Mouse (Mus musculus) heart, adult 8-10 months (tissue): Measurements from ENCODE around the gene Tgfbrap1. TPM values are rescaled to one million over a fixed set of nuclear protein-coding genes. Genes with fewer than 3 reads are reported as not detected.
"Not testable (repeated sequence)": the region's sequence is repeated elsewhere in the genome, so short reads cannot be mapped to it uniquely, and the experiment has no call there.

Experiments
- DNase-seq: peaks from one replicate; pipeline ENCODE4 v3.0.0; 2022; ENCODE audit warnings: low spot score
- total RNA-seq, 4 experiments: library from RNA; stranded (reverse); gene quantifications; 2 replicates each; pipeline ENCODE4 v1.2.4; 2022

Tgfbrap1 gene
- total RNA-seq: 10 to 100 TPM; 12.9 to 14.9 (median 13.8) TPM

- DNase-seq: peak; percentile 91
These were observed at the start of gene Tgfbrap1, which contains the start of gene AI597479 for GRCm38 (mm10) chr1:43098031-43098984. Tgfbrap1 (minus strand) TSS chr1:43098637. AI597479 (plus strand) TSS chr1:43098710.

- DNase-seq: no peak
These were observed 49.0 kb upstream of the Tgfbrap1 start for GRCm38 (mm10) chr1:43147474-43147873.

- no peak for DNase-seq
These were observed 47.0 kb upstream of the Tgfbrap1 start for GRCm38 (mm10) chr1:43145388-43145787.

DNA sequence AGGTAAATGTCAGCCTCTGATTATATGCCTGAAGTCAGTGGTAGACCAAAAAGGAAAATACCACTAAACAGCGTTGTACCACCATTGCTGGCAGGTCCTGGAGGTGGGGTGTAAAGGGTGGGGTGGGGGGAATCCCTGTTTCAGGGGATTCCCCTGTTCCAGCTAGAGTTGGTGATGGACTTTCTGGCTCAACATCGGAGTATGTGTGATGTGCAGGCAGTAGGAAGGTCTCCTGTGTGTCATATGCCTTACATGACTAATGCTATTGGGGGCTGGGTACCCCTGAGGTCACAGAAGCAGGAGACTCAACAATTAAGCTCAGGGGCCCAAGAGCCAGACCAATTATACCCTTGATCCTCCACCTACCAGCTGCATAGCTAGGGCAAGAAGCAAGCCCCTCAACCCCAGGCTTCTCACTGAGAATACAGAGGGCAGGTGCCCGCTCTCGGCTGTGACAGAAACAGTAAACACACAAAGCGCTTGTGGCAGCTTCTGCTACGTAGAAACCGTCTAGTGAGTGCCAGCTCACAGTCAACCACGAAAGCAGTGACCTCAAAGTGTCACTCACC is 46.0 kb upstream of the Tgfbrap1 start:
- no peak for DNase-seq

- no peak for DNase-seq
These were observed 45.4 kb upstream of the Tgfbrap1 start for GRCm38 (mm10) chr1:43143791-43144190.

- no peak for DNase-seq
These were observed 44.8 kb upstream of the Tgfbrap1 start for GRCm38 (mm10) chr1:43143284-43143683.

- DNase-seq: no peak
These were observed 44.4 kb upstream of the Tgfbrap1 start for GRCm38 (mm10) chr1:43142849-43143248.

- no peak for DNase-seq
These were observed 43.1 kb upstream of the Tgfbrap1 start for GRCm38 (mm10) chr1:43141555-43141961.

- peak; percentile 82 for DNase-seq
These were observed 41.3 kb upstream of the Tgfbrap1 start for GRCm38 (mm10) chr1:43139587-43140266.

DNA sequence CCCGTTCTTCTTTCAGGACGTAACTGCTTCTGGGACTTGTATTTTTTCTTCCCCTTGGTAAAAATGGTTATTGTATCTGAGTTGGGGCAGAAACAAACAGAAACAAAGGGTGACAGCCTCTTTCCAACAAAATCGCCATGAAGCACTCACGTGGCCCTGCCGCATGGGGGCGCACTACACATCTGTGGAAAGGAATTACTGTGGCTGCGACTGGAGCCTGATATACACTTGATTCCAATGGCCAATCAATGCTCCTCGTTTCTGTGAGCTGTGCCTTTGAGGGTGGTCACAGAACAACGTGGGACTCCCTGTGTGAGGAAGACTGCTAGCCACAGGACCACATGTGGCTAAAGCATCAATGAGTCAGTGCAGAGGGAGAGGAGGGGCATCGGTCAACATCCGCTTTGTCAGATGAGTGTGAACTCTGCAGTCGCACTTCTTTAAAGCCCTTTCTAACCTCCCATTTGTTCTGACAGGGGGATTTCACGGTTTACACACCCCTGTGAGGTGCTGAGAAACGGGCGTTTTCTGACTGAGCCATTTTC is 39.9 kb upstream of the Tgfbrap1 start:
- DNase-seq: no peak

DNA sequence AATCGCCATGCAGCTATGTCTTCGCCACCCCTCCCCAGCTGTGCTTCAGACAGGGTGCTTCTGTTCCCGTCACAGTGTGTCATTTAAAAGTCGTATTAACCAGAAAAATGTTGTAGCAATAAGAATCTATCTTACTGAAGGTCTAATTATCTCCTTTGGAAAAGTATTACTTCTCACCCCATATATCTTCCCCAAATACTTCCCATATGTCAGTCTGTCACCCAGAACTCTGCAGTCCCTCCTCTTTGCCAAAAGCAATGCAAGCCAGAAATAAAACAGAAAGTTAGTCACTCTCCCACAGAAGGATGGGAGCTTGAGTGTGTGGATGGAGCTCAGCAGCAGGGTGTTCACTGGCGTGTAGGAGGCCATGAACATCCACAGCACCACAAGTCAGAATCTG is 38.9 kb upstream of the Tgfbrap1 start:
- DNase-seq: no peak

DNA sequence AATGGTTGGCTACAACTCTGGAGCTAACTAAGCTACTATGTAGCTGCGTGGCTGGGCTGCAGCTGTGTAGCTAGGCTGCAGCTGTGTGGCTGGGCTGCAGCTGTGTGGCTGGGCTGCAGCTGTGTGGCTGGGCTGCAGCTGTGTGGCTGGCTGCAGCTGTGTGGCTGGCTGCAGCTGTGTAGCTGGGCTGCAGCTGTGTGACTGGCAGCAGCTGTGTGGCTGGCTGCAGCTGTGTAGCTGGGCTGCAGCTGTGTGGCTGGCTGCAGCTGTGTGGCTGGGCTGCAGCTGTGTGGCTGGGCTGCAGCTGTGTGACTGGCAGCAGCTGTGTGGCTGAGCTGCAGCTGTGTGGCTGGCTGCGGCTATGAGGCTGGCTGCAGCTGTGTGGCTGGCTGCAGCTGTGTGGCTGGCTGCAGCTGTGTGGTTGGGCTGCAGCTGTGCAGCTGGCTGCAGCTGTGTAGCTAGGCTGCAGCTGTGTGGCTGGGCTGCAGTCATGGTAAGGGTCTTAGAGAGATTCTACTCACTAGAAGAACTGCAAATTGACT is 38.1 kb upstream of the Tgfbrap1 start:
- DNase-seq: not testable (repeated sequence)

DNA sequence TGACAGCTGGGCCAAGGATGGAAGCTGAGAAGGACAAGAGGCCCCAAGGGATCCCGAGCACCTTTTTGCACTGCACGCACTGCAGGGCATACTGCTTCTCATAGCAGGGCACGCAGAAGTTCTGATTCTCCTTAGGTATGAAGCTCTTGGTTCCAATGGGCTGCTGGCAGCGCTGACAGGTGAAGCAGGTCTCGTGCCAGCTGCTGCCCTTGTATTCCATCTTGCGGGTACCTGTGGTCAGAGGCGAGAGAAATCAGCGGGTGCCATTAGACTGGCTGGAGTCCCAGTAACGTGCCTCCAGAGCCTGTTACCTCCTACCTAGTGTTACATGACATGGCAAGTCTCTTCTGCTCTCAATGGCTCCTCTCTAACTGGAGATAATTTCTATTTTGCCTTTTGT is 33.2 kb upstream of the Tgfbrap1 start:
- no peak for DNase-seq

DNA sequence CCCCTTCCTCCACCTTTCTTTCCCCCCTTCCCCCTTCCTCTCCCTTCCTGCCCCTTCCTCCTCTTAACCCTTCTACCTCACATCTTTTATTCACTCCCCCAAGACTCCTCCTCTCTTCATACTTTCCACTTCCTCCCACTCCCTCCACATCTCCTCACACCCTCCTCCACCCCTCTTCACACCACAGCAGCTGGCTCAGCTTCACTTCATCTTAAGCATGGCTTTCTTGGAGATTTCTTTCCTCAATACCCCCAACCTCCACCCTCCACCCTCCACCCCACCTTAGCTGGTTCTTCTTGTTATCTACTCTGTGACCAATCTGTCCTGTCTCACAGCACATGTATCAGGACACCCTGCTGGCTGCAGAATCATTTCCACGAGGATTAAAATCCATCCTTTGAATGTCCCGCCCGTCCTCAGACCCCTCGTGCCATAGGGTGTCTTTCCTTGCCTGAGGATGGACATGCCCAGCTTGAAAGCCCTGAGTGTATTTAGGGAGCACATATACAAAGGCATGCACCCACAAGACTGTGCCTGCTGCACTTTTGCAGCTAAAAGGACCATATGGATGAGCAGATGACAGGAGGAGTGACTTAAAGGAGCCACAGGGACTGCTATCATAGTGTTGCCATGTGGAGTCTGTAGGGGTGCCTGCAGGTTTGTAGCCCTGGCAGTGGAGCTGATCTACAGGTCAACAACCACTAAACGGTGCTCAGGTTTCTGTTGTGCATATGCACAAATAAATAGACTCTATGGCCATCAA is 32.0 kb upstream of the Tgfbrap1 start:
- DNase-seq: no peak

DNA sequence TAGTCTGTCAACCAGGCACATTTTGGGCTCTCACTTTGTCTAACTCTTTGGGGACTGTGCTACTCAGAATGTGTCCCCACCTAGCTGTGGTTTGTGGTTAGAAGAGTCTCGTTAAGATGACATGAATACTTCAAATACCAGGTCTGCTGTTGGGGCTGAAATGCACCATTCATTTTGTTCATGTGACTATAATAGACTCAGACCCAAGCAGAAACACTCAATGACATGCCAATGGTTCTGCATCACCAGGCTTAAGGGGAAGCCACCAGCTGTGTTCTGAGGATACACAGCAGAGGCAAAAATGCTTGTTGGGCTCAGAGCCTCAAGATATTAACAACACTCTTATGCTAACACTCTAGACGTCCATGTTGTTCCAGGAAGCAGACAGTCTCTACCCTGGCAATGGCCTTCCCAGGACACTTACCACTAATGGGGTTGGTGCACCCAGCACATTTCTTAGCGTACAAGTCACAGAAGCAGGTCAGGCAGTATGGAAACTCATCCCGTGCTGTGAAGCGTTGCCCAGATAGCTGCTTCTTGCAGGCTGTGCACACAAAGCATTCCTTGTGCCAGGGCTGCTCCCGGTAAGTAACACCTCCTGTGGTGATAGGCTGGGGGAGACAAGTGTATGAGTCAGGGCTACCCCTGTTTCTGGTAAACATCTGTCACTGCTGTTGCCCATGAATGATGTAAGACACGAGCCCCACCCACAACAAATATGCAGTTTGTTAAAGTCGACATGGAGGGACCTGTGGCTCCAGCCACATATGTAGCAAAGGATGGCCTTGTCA is 29.6 kb upstream of the Tgfbrap1 start:
- no peak for DNase-seq

- DNase-seq: no peak
These were observed 28.8 kb upstream of the Tgfbrap1 start for GRCm38 (mm10) chr1:43127196-43127595.

DNA sequence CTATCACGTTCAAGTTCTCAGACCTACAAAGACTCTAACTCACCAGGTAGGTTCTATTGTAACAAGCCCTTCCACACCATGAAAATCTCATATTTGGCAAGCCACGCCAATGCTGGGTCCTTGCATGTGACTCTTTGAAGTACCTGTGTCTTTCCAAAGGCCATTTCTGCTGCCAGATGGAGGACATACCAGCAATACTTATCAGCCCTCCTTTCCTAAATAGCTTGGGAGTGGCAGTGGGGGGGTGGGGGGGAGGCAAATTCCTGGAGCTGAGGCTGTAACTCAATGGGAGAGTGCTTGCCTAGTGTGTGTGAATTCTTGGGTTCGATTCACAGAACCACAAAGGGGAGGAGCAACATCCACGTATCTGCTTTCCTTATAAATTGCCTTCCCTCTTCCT is 26.3 kb upstream of the Tgfbrap1 start:
- no peak for DNase-seq

DNA sequence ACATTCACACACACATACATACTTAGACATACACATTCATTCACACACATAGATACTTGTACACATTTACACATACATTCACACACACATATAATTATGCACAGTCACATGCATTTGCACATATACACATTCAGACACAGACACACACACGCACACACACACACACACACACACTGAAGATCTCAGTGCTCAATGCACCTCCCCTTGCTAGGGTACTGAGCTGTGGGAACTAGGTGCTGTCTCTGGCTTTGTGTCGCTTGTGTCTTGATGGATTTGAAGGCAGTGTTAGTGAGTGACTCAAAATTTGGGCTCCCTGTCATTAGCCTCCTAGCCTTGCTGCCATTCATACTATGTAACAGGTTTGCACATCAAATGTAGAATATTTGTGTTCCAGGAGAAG is 24.2 kb upstream of the Tgfbrap1 start:
- DNase-seq: no peak

GRCm38 (mm10) chr1:43120950-43121349 is 22.5 kb upstream of the Tgfbrap1 start:
- DNase-seq: no peak

- DNase-seq: no peak
These were observed 19.0 kb upstream of the Tgfbrap1 start for GRCm38 (mm10) chr1:43117435-43117834.
